Mouse (Mus musculus) erythroid progenitor cell, adult 5-6 weeks (primary cell): ENCODE data around the gene Lrrc57. TPM values are rescaled to one million over a fixed set of nuclear protein-coding genes. Genes with fewer than 3 reads are reported as not detected.

Source experiments
- ATAC-seq: replicated peaks from 2 replicates; pipeline ENCODE4 v1.8.0; 2016; ENCODE audit warnings: moderate number of reproducible peaks, mild to moderate bottlenecking, moderate TSS enrichment, inconsistent platforms; ENCODE audit not compliant: poor library complexity, low FRiP score, severe bottlenecking
- total RNA-seq, 2 experiments: library from RNA; stranded (forward) in 1 of 2; stranded (reverse) in 1 of 2; fragments of 150-400 nt in 1 of 2; fragments of 186-747, 209-891 nt in 1 of 2; gene quantifications; 2 replicates each; pipeline versions ENCODE4 v1.2.3 to v1.2.4; 2015 to 2017; ENCODE audit warnings: low replicate concordance in 2 of 2

Lrrc57 gene
- total RNA-seq, 2 experiments from 2014 or later: 10.5 to 12.3 TPM

GRCm38 (mm10) chr2:120558813-120559212, 50.5 kb downstream of the Lrrc57 start:
- ATAC-seq: no peak

- ATAC-seq: no peak
These were observed 52.5 kb downstream of the Lrrc57 start for GRCm38 (mm10) chr2:120556868-120557267.

Other genes with a start within 250 kb of the Lrrc57 start
- 15.5 and 18.7 TPM in 2 replicates for gene Ganc, start 205.6 kb downstream of the Lrrc57 start, total RNA-seq (2015; ENCODE audit: low replicate concordance)
- 13.4 and 21.8 TPM in 2 replicates for gene Ganc, start 205.6 kb downstream of the Lrrc57 start, total RNA-seq (2017; ENCODE audit: low replicate concordance)
- 15.1 and 19.3 TPM in 2 replicates for gene Tmem87a, start 205.4 kb downstream of the Lrrc57 start, total RNA-seq (2015; ENCODE audit: low replicate concordance)
- gene Tmem87a, start 205.4 kb downstream of the Lrrc57 start, total RNA-seq (2017; ENCODE audit: low replicate concordance): 27.1 and 37.3 TPM in 2 replicates
- not detected in 2 replicates for gene Capn3, start 153.5 kb downstream of the Lrrc57 start, total RNA-seq (2015; ENCODE audit: low replicate concordance)
- gene Capn3, start 153.5 kb downstream of the Lrrc57 start, total RNA-seq (2017; ENCODE audit: low replicate concordance): not detected in 2 replicates
- gene Zfp106, start 45.7 kb downstream of the Lrrc57 start, total RNA-seq (2015; ENCODE audit: low replicate concordance): 15.9 and 36.4 TPM in 2 replicates
- gene Zfp106, start 45.7 kb downstream of the Lrrc57 start, total RNA-seq (2017; ENCODE audit: low replicate concordance): 22.2 and 43.4 TPM in 2 replicates
- gene Snap23, start 41.8 kb downstream of the Lrrc57 start, total RNA-seq (2015; ENCODE audit: low replicate concordance): 41.1 and 46.5 TPM in 2 replicates
- gene Snap23, start 41.8 kb downstream of the Lrrc57 start, total RNA-seq (2017; ENCODE audit: low replicate concordance): 50.7 and 91.2 TPM in 2 replicates
- gene Haus2, start 137 bp downstream of the Lrrc57 start, total RNA-seq (2015; ENCODE audit: low replicate concordance): 2.5 and 16.9 TPM in 2 replicates
- gene Haus2, start 137 bp downstream of the Lrrc57 start, total RNA-seq (2017; ENCODE audit: low replicate concordance): 8.4 and 11.9 TPM in 2 replicates
- 3.2 and 3.8 TPM in 2 replicates for gene Stard9, start 19.6 kb upstream of the Lrrc57 start, total RNA-seq (2015; ENCODE audit: low replicate concordance)
- gene Stard9, start 19.6 kb upstream of the Lrrc57 start, total RNA-seq (2017; ENCODE audit: low replicate concordance): 1.5 and 1.7 TPM in 2 replicates
- 67.0 and 68.7 TPM in 2 replicates for gene Cdan1, start 240.6 kb upstream of the Lrrc57 start, total RNA-seq (2015; ENCODE audit: low replicate concordance)
- 76.3 and 114 TPM in 2 replicates for gene Cdan1, start 240.6 kb upstream of the Lrrc57 start, total RNA-seq (2017; ENCODE audit: low replicate concordance)
- gene Ttbk2, start 241.1 kb upstream of the Lrrc57 start, total RNA-seq (2015; ENCODE audit: low replicate concordance): 0.72 and 1.7 TPM in 2 replicates
- 2.4 and 3.0 TPM in 2 replicates for gene Ttbk2, start 241.1 kb upstream of the Lrrc57 start, total RNA-seq (2017; ENCODE audit: low replicate concordance)